ENCODE assay signal across 8 mouse cellular contexts in genomic region chr2:163914107-163914506, GRCm38 (mm10). TPM values are rescaled to one million over a fixed set of nuclear protein-coding genes. Genes with fewer than 3 reads are reported as not detected.
DNase-seq lines count a peak whose midpoint lies in the region; ATAC-seq lines count a peak whose summit lies in the region.

No protein-coding gene starts in this region.

- peak overlapping the region; percentile 13 for H3K4me3 ChIP-seq in forebrain, embryonic 15.5 days
- no peak overlapping the region for H3K4me3 ChIP-seq in neural tube, embryonic 12.5 days

- DNase-seq in cerebellum, postnatal 10 days: peak; percentile 74 to 85
- peak; percentile 43 to 50 for DNase-seq in layer of hippocampus, postnatal 25 days (ENCODE audit: extremely low spot score in 1 of 2, low spot score in 1 of 2)
- no peak for DNase-seq in gastrocnemius, postnatal 36 days
- DNase-seq in spleen, postnatal 14 days (ENCODE audit: low spot score in 2 of 2): no peak
- DNase-seq in kidney, postnatal 10 days: no peak
- no peak for DNase-seq in kidney, adult 18-20 months

- peak overlapping the region; percentile 37 for H3K4me2 ChIP-seq in forebrain, embryonic 15.5 days (replicated peaks)
- peak overlapping the region; percentile 7; the same call in 1 of the 2 replicates for H3K4me2 ChIP-seq in neural tube, embryonic 12.5 days (replicated peaks)

- H3K27ac ChIP-seq in forebrain, embryonic 15.5 days (replicated peaks): peak overlapping the region; percentile 61
- no peak overlapping the region for H3K27ac ChIP-seq in neural tube, embryonic 12.5 days

- intact Hi-C loops in gastrocnemius, postnatal 36 days (cut with DNase I): no loop called here

- H3K27me3 ChIP-seq in forebrain, embryonic 15.5 days: peaks cover 10% of the 10 kb centered on the region; the same call in 1 of the 2 replicates
- H3K27me3 ChIP-seq in neural tube, embryonic 12.5 days (replicated peaks): peaks cover 33% of the 10 kb centered on the region

- 2% methylated on average over 10 of the region's 10 CpGs for WGBS in forebrain, embryonic 15.5 days
- WGBS in neural tube, embryonic 12.5 days: 3% methylated on average over 10 of the region's 10 CpGs

- ATAC-seq in forebrain, embryonic 15.5 days (replicated peaks): peak; percentile 73
- peak; percentile 45; the same call in 1 of the 2 replicates for ATAC-seq in neural tube, embryonic 12.5 days (ENCODE audit: low FRiP score, low read depth)

- H3K4me1 ChIP-seq in forebrain, embryonic 15.5 days: peaks cover 31% of the 10 kb centered on the region
- H3K4me1 ChIP-seq in neural tube, embryonic 12.5 days: peaks cover 15% of the 10 kb centered on the region

- H3K36me3 ChIP-seq in forebrain, embryonic 15.5 days: no peaks in the 10 kb centered on the region
- no peaks in the 10 kb centered on the region for H3K36me3 ChIP-seq in neural tube, embryonic 12.5 days

- 0 out of 2 replicates have a peak overlapping the region, but pooled peaks have one; percentile 20 for H3K9ac ChIP-seq in forebrain, embryonic 15.5 days (replicated peaks)
- H3K9ac ChIP-seq in neural tube, embryonic 12.5 days: no peak overlapping the region

- H3K9me3 ChIP-seq in forebrain, embryonic 15.5 days: no peaks in the 10 kb centered on the region
- no peaks in the 10 kb centered on the region for H3K9me3 ChIP-seq in neural tube, embryonic 12.5 days

RNA-seq across cellular contexts. Expression of gene Rims4, which starts 4.4 kb away (rescaled TPM):
- 7.3 and 7.7 TPM in 2 replicates for polyA plus RNA-seq in forebrain, embryonic 15.5 days (2015; fragmentation: Nextera tagmentation; extraction: Ambion mirVana)
- total RNA-seq in layer of hippocampus, postnatal 25 days (2021): 10 to 100 TPM; 42.6 to 47.9 TPM
- 5.0 and 5.2 TPM in 2 replicates for polyA plus RNA-seq in neural tube, embryonic 12.5 days (2016; fragmentation: Nextera tagmentation; extraction: Ambion mirVana)
- total RNA-seq in gastrocnemius, postnatal 36 days (2021): 1 to 10 TPM in 1 of 2 experiments, under 1 TPM in 1; 0.86 to 1.3 TPM

Comparison
In these comparisons a context has a peak if more than half of its experiments do, and no peak if none do; other contexts are left out.
1. DNase-seq: peak in cerebellum, postnatal 10 days (2 of 2) and layer of hippocampus, postnatal 25 days (2 of 2); none in gastrocnemius, postnatal 36 days (0 of 2), spleen, postnatal 14 days (0 of 2), kidney, postnatal 10 days (single experiment) and kidney, adult 18-20 months (single experiment).
2. RNA of gene Rims4, which starts 4.4 kb away (total RNA-seq): 42.6 to 47.9 TPM in layer of hippocampus, postnatal 25 days; 0.86 to 1.3 TPM in gastrocnemius, postnatal 36 days; every median in the first group is over 10 times any median in the second.